Mouse (Mus musculus): ENCODE measurements around the gene Gm20661.

The Gm20661 gene

DNA sequence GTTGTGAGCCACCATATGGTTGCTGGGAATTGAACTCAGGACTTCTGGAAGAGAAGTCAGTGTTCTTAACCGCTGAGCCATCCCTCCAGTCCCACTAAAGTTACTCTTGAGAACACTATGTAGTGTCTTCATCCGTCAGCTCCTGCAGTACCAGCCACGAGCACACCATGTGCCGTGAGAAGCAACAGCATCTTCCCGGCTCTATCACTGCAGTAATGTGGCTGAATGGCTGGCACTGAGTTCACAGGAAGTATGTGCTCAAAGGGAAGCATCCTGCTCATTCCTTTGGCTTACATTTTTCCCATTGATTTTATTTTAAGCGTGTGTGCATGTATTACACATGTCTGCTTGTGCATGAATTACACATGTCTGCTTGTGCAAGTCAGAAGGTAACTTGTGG, 15.4 kb upstream of the Gm20661 start:
- no peak for DNase-seq (ENCODE audit: low spot score)

- no peak for DNase-seq (ENCODE audit: low spot score)
Observed at GRCm38 (mm10) chr9:107968531-107968930, 14.3 kb upstream of the Gm20661 start.

- no peak for DNase-seq (ENCODE audit: low spot score)
Observed at GRCm38 (mm10) chr9:107970311-107970710, 12.5 kb upstream of the Gm20661 start.

DNA sequence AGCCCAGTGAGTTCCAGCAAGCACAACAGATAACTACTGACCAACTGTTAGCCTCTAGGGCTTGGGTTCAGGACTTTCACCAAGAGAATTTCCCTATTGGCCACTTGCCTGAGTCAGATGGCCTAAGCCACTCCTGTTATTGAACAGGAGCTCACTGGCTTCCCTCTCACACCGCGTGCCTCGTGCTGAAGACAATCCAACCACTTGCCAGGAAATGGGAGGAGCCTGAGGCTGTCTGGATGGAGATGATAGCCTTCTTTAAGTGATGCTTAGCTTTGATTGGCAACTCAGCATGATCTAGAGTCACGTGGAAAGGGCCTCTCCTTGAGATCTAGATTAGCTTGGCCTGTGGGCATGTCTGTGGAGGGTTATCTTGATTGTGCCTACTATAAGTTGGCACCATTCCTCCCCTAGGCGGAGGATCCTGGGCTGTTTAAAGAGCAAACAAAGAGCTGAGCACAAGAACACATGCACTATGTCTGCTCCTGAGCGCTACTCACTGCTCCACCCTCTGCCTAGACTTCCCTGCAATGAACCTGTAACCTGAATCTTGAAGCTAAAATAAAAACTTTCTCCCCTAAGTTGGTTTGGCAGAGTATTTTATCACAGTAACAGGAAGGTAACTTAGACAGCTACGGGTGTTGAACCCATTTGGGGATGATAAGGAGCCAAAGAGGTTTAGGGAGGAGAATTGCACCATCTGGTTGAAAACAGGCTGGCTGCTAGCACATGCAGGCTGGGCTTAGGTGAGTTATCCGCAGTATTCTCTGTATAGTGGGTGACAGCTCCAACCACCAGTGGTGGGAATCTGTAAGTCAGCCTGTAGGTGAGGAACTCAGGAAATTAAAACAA, 10.9 kb upstream of the Gm20661 start:
- no peak for DNase-seq (ENCODE audit: low spot score)

GRCm38 (mm10) chr9:107974491-107975171, 8.2 kb upstream of the Gm20661 start:
- no peak for DNase-seq (ENCODE audit: low spot score)

DNA sequence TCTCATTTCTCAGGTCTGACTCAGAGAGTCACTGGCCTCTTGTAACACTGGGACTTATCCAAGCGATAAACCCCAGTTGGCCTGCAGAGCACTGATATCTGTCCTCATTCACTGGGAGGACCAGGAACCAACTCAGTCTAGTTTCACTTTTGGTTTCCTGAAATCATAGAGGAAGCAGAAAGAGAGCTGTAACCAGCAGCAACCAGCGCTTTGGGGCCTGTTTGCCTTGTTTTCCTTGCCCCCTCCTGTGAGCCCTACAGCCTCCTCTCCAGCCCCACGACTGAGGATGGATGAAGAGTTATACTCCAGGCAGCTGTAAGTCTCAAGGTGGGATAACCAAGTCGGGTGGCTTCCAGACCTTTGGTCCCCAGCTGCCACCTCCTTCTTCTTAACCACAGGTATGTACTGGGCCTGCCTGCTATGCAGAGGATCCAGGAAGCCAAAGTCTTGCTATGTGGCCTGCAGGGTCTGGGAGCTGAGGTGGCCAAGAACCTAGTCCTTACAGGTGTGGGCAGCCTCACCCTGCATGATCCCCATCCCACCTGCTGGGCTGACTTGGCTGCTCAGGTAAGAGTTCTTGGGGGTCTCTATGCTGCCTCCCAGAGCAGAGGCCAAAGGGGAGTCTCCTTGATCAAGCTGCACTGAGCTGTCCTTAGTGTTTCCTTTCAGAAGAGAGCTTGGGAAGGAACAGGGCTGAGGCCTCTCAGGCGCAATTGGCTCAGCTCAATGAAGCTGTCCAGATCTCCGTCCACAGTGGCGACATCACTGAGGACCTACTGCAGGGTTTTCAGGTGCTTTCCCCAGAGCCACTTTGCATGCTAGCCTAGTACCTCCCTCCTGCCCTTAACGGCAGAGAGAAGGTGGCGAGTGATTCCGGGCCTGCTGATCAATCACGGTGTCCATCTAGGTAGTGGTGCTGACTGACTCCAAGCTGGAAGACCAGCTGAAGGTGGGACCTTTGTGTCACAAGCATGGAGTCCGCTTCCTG, 7.2 kb upstream of the Gm20661 start, which contains the start of gene Uba7:
Uba7 (plus strand) TSS at position 107 of the 988 bp plus-strand sequence.
- DNase-seq (ENCODE audit: low spot score): no peak

DNA sequence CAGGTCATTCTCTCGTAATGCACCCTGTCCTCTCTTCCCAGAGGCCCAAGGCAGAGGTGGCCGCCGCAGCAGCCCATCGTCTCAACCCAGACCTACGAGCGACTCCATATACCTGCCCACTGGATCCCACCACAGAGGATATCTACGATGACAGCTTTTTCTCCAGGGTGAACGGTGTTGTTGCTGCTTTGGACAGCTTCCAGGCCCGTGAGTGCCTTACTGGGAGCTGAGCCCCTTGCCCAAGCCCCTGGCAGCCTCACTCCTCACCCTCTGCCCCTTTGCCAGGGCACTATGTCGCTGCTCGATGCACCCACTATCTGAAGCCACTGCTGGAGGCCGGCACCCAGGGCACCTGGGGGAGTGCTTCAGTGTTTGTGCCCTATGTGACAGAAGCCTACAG, 4.0 kb upstream of the Gm20661 start:
- DNase-seq (ENCODE audit: low spot score): no peak

GRCm38 (mm10) chr9:107981684-107982605, 913 bp upstream of the Gm20661 start:
- peak; percentile 23 for DNase-seq (ENCODE audit: low spot score)

GRCm38 (mm10) chr9:107983421-107983890, 598 bp downstream of the Gm20661 start:
- DNase-seq (ENCODE audit: low spot score): peak; percentile 25

GRCm38 (mm10) chr9:107984052-107984753, 1.3 kb downstream of the Gm20661 start:
- no peak for DNase-seq (ENCODE audit: low spot score)

DNA sequence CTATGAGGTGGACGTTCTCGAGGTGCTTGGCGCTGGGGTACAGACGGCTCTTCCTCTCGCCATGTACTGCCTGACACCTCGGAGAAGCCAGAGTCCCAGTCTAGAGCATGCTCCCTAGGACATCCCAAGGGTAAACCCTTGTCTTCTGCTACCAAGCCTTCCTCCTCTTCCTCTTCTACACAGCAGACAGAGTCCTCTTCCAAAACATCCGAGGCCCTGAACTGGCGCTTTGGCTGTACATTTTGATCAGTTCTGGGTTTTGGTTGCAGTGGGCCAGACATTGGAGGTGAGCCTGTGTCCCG, 1.8 kb downstream of the Gm20661 start:
- DNase-seq (ENCODE audit: low spot score): no peak

DNA sequence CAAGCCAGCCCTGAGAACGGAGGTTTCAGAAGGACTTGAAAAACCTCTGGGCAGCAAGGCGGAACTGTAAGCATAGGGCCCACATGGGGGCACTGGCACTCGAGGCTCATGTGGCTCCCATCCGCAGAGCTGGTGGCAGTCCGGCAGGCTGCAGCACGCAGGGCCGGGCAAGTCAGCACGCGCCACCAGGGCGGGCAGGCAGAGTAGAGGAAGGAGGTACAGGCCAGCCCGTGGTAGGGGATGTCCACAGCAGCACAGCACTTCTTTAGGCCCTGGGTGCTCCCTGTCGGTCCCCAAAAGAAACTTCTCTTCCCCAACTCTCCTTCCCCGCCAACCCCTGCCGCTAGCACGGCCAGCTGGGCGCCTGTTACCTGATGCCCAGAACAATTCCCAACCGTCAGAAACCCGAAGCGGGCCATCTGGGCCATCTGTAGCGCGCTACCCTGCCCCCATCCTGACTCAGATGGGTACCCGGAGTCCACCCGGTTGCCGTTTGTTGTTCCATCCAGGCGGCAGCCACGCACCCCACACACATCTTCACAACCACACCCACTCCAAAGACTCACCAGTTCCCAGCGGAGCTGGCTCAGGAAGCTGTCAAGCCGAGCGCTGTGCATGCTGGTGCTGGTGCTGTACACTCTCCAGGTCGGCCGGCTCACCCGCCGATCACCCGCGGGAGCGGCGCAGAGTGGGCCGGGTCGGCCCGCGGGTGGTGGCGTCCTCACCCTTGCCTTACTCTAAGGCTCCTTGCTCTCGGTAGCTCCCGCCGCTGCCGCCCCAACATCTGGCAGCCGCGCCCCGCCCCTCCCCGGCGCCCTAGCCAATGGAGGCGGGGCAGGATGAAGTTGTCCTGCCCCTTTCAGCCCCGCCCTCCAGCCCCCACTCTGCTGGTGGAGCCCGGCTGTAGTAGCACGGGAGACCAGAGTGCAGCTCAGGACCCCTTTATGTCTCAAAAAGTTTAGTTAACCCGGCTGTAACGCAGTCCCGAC, 2.6 kb downstream of the Gm20661 start, which contains the start of gene Inka1:
Inka1 (minus strand) TSS at position 749 of the 989 bp plus-strand sequence.
- peak; percentile 82 for DNase-seq (ENCODE audit: low spot score)

GRCm38 (mm10) chr9:107986376-107986775, 3.5 kb downstream of the Gm20661 start:
- DNase-seq (ENCODE audit: low spot score): peak; percentile 87

DNA sequence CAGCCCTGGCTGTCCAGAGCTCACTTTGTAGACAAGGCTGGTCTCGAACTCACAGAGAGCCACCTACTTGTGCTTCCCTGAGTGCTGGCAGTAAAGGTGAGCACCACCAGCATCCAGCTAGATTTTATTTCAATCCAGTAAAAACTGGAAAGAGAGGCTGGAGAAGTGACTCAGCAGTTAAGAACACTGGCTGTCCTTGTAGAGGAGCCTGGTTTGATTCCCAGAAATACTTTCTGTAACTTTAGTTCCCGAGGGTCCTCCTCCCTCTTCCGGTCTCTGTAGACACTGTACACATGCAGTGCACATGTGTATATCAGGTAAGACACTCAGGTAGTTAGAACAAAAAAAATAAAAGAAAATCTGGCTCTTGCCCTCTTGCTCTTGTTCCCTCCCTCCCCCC, 5.1 kb downstream of the Gm20661 start:
- DNase-seq (ENCODE audit: low spot score): no peak

- no peak for DNase-seq (ENCODE audit: low spot score)
Observed at GRCm38 (mm10) chr9:107992197-107992596, 9.3 kb downstream of the Gm20661 start, which contains the start of gene Cdhr4. Cdhr4 (plus strand) TSS chr9:107992497.

- no peak for DNase-seq (ENCODE audit: low spot score)
Observed at GRCm38 (mm10) chr9:107993013-107993412, 10.2 kb downstream of the Gm20661 start.

DNA sequence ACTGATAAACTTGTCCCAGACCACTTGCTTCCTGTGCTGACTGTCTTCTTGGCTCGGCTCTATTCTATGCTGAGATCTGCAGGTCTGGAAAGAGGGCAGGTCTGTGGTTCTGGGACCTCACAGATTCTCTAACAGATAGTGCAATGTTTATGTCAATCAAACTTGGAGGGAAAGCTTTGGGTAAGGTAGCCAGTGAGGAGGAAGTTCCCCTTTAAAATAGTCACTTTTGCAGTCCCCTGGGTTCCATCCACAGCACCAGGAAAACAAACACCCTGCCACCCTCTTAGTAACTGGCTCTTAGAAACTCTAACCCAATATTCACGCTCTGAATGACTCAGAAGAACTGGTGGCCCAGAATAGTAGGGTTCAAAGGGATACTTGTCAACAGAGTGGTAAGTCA, 11.6 kb downstream of the Gm20661 start:
- DNase-seq (ENCODE audit: low spot score): no peak

DNA sequence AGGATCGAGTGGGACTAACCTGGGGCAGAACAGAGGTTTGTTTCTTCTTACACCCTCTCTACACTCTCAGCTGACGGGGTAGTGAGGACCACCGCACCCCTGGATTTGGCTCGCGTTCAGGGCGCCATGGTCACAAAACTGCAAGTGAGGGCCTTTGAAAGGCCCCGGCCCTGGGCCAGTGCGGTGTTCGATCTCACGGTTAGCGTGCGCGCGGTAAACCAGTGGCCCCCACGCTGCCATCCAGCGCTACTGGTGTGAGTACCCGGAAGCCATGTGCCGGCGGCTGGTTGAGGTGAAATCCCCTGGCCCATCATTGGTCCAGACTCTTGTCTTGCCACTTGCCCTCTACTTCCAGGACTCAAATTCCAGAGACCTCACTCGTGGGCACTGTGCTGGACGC, 12.7 kb downstream of the Gm20661 start:
- DNase-seq (ENCODE audit: low spot score): no peak

DNA sequence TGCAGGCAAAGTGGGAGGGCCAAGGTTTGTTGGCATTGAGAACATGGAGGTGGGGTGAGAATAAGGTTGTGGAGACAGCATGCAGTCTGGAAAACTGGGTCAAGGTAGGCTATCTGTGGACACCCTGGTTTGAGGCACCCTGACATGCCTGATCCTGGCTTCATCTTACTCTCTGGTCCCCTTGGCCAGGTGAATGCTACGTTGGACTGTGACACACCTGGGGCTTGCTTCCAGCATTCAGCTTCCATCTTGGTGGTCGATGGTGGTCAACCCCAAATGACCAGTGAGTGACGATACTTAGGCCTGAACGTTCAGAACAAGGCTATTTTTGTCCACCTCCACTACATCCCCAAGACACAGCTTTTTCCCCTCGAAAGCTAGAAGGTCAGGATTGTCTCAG, 13.2 kb downstream of the Gm20661 start, which contains the start of gene Gm20662:
Gm20662 (plus strand) TSS at position 301 of the 400 bp plus-strand sequence.
- DNase-seq (ENCODE audit: low spot score): no peak

All from retina, embryonic 14.5 days (tissue).